Mouse (Mus musculus): ENCODE measurements around the gene Dab2ip. TPM values are rescaled to one million over a fixed set of nuclear protein-coding genes. Genes with fewer than 3 reads are reported as not detected.

The Dab2ip gene
- polyA plus RNA-seq, 1 experiment from 2014 or later, result 54.9 TPM

DNA sequence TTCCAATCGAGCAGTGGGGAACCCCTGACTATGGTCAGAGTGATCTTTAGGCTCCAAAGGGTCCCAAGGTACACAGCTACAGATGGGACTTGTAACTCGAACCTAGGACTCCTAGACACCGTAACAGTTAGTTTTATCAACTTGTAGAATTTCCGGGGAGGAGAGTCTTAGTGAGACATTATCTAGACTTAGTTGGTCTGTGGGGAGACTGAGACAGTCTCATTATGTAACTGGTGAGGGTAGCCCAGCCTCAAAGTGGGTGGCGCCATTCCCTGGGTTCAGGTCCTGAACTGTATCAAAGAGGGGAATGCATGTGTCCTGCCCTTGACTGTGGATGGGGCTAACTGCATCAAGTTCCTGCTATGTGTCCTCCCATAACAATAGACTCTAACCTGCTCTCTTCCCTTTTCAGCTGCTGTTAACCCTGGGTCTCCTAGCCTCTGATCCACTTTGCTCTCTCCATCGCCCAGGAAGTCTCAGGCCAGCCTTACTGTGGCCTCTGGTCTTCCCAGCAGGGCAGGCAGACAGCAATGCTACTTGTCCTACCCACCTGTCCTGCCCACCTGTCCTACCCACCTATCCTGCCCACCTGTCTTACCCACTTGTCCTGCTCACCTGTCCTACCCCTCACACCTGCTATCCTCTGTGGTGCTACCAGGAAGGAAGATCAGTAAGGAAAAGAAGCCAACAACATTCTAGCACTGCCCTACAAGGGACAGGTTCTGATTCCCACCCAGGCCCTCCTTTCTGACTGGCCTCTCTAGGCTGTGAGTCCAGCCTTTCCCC, 7.2 kb downstream of the Dab2ip start:
- no peak overlapping the region for H3K9ac ChIP-seq
- H3K27ac ChIP-seq, result no peak overlapping the region
- H3K9me3 ChIP-seq, result no peaks in the 10 kb centered on the region
- WGBS, result 89% methylated on average over 6 of the region's 6 CpGs
- 0 out of 2 replicates have a peak, but pooled peaks cover 3% of the 10 kb centered on the region for H3K27me3 ChIP-seq (replicated peaks)
- H3K36me3 ChIP-seq, result no peaks in the 10 kb centered on the region
- H3K4me2 ChIP-seq (replicated peaks), result no peak overlapping the region
- ATAC-seq, result no peak
- peaks cover 12% of the 10 kb centered on the region; the same call in 1 of the 2 replicates for H3K4me1 ChIP-seq (replicated peaks)
- no peak overlapping the region for H3K4me3 ChIP-seq (replicated peaks)

DNA sequence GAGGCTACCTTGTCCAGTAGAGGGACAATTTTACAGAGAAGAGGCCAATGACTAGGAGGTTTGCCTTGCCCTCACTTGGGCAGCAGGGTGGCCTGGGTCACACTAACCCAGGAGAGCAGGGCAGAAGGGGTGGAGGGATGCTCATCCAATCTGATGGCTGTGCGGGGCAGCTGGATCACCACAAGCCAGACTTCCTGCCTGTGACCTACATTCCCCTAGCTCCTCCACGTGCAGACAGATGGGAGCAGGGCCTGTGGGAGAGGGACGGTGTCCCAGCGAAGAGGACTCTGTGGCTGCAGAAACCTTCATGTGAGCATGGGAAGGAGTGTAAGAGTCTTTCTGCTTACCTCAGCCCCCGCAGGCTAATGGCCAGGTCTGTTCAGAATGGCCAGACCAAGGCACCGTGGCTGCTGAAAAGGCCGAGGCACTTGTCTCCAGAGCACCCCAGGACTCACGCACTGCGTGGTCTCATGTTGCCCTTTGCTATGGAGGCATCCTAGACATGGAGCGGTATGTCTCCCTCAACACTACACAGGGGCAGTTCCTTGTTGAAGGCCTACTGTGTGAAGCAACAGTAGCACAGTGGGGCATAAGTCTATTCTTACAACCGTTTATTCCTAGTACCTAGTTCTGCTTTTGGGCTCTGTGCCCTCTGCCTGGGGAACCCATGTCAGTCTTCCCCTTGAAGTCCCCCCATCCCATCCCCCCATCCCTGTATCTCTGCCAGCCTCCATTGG, 9.1 kb downstream of the Dab2ip start:
- Histone ChIP-seq H3K36me3 (no peaks in the 10 kb centered on the region), H3K27ac (no peak overlapping the region), H3K27me3 (replicated peaks) (no peaks in the 10 kb centered on the region), H3K9ac (no peak overlapping the region), H3K4me2 (replicated peaks) (no peak overlapping the region), H3K4me1 (replicated peaks) (peaks cover 12% of the 10 kb centered on the region; the same call in 1 of the 2 replicates), H3K4me3 (replicated peaks) (no peak overlapping the region), H3K9me3 (no peaks in the 10 kb centered on the region)
- WGBS, result 81% methylated on average over 11 of the region's 11 CpGs
- peak; percentile 22; the same call in 1 of the 2 replicates for ATAC-seq

DNA sequence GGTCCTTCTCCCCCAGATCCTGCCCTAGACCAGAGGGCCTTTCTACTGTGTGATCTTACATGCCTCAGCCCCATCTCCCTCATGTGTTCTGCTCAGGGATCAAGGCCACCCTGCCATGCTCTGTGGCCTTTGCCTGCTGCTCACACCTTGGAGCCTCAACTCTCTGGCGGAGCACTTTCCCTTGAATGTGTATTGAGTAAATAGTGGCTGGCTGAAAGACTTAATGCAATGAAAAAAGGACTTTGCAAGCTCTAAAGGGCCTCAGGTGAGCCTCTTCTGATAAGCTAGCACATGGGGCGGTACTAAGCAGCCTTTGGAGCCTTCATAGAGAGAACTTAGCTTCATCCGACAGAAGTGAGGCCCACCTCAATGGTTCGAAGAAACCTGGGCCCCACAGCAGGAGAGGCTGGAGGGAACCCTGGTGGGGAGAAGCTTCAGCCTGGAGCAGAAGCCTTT, 9.7 kb downstream of the Dab2ip start:
- Histone ChIP-seq H3K4me2 (replicated peaks) (no peak overlapping the region), H3K4me1 (replicated peaks) (peaks cover 12% of the 10 kb centered on the region; the same call in 1 of the 2 replicates), H3K4me3 (replicated peaks) (no peak overlapping the region), H3K36me3 (no peaks in the 10 kb centered on the region), H3K27me3 (replicated peaks) (no peaks in the 10 kb centered on the region), H3K9me3 (no peaks in the 10 kb centered on the region), H3K9ac (no peak overlapping the region), H3K27ac (peak overlapping the region; percentile 33; the same call in 1 of the 2 replicates)
- ATAC-seq, result peak; percentile 83
- 67% methylated on average over 4 of the region's 4 CpGs for WGBS

DNA sequence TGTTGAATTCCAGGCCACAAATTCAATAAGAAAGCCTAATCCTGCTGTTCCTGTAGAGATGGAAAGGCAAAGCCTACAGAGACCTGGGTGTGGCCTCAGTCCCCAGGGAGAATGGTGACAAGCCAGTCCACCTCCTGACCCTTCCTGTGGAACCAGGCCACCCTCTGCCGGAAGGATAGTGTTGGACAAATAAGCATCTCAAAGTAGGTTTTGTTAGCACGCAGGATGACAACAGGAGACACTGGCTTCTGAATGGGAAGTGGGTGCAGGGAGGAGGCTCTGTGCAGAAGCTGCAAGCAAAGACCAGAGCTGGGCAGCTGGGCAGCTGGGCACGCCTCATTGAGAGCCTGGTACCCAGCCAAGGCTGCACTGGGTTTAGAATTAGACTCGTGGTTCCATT, 12.7 kb downstream of the Dab2ip start:
- Histone ChIP-seq H3K4me3 (replicated peaks) (no peak overlapping the region), H3K4me2 (replicated peaks) (no peak overlapping the region), H3K36me3 (no peaks in the 10 kb centered on the region), H3K27ac (no peak overlapping the region), H3K4me1 (replicated peaks) (peaks cover 15% of the 10 kb centered on the region), H3K9ac (no peak overlapping the region), H3K9me3 (no peaks in the 10 kb centered on the region), H3K27me3 (replicated peaks) (no peaks in the 10 kb centered on the region)
- no peak for ATAC-seq
- WGBS, result 78% methylated on average over 4 of the region's 4 CpGs

DNA sequence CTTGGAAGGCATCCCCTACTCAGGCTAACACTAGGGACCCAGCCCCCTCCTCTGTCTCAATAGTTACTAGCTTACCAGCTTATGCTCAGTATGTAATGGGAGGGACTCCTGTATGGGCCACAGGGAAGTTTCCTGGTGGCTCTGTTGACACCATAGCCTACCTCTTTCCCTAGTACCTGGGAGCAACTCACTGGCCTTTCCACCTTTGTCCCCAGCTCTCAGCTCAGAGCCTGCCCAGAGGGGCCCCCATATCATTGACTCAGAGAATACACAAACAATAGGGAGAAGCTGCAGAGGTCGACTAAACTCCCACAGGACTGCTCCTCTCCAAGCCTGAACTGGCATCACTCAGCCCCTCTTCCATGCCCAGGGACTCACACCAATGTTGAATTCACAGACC, 16.6 kb downstream of the Dab2ip start:
- Histone ChIP-seq H3K27ac (no peak overlapping the region), H3K4me2 (replicated peaks) (no peak overlapping the region), H3K27me3 (replicated peaks) (no peaks in the 10 kb centered on the region), H3K9ac (no peak overlapping the region), H3K36me3 (no peaks in the 10 kb centered on the region), H3K4me3 (replicated peaks) (no peak overlapping the region), H3K9me3 (no peaks in the 10 kb centered on the region), H3K4me1 (replicated peaks) (peaks cover 5% of the 10 kb centered on the region)
- peak; percentile 82 for ATAC-seq
- 41% methylated on average over 1 of the region's 1 CpGs for WGBS

DNA sequence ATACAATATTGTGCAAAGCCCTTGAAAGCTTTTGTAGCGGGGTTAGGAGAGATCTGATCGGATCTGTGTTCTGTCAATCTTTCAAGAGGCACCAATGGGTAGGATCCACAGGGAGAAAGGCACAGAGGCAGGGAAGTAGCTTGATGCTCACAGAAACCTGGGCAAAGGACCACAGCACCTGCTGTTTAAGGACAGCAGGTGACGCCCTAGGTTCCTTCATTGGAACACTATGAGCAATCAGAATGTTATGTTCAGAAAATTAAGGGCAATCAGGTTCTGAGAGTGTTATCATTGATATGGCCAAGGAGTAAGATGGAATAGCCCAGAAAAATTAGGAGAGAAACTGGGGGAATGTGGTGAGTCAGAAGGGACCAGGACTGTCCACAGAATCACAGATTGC, 18.6 kb downstream of the Dab2ip start:
- no peaks in the 10 kb centered on the region for H3K9me3 ChIP-seq
- H3K4me3 ChIP-seq (replicated peaks), result no peak overlapping the region
- H3K9ac ChIP-seq, result no peak overlapping the region
- H3K4me2 ChIP-seq (replicated peaks), result no peak overlapping the region
- H3K27me3 ChIP-seq (replicated peaks), result no peaks in the 10 kb centered on the region
- WGBS, result 83% methylated on average over 3 of the region's 3 CpGs
- ATAC-seq, result no peak
- no peak overlapping the region for H3K27ac ChIP-seq
- no peaks in the 10 kb centered on the region for H3K36me3 ChIP-seq
- H3K4me1 ChIP-seq (replicated peaks), result peaks cover 9% of the 10 kb centered on the region

DNA sequence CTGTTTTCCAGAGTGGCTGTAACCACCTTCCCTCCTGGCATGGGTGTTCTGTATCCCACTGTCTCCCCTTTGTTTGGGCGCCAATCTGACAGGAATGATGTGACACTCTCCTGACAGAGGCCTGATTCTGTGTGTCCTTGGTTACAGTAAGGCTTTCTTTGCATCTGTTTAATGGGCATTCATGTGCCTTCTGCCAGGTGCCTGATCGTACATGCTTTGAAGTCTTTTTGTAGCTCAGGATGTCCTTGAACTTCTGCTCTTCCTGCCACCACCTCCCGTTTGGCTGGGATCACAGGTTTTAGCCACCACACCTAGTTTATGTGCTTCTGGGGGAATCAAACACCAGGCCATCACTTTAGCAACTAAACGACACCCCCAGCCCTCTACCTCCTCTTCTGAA, 22.0 kb downstream of the Dab2ip start:
- 65% methylated on average over 4 of the region's 4 CpGs for WGBS

DNA sequence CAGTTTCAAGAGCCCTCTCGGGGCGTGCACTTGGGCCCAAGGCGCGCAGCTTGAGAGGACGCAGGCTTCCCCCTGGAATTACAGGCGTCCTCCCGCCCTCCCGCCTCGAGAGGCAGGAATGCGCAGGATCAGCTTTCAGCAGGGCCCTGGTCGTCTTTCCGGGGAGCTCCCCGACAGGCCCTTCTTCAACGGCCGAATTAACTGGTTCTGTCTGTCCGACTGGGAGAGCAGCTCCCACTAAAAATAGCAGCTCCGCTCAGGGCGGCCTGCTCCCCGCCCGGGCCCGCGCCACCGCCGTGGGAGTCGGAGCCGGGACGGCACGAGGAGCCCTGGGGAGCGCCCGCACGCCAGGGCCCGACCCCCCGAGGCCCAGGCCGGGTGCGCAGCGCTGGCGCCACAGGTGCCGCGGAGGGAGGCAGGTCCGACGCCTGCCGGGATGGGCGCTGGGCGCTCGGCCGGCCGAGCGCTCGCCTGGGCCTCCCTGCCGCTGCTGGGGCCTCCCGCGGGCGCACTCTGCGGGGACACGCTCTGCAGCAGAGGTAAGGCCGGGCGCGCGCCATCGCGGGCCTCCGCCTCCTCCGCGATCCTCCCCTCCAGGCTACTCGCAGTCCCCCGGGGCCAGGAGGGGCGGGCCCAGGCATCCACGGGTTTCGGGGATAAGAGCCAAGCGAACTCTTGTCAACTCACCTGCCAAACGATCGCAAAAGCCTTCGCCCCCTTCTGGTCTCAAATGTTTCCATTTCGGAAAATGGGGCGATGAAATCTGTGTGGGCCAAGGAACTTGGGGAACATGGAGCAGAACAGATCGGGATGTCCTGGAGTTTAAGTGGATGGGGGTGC, 23.7 kb downstream of the Dab2ip start:
- peak overlapping the region; percentile 71 for H3K9ac ChIP-seq
- peak overlapping the region; percentile 99 for H3K4me2 ChIP-seq (replicated peaks)
- 1% methylated on average over 73 of the region's 76 CpGs for WGBS

More for the DNA sequence above, 22.0 kb downstream of the Dab2ip start:
- no peak overlapping the region for H3K4me3 ChIP-seq (replicated peaks)
- no peak overlapping the region for H3K4me2 ChIP-seq (replicated peaks)
- H3K36me3 ChIP-seq, result no peaks in the 10 kb centered on the region
- H3K27ac ChIP-seq, result no peak overlapping the region; the same call in 1 of the 2 replicates
- no peaks in the 10 kb centered on the region for H3K27me3 ChIP-seq (replicated peaks)
- H3K9me3 ChIP-seq, result no peaks in the 10 kb centered on the region
- no peak for ATAC-seq
- no peak overlapping the region for H3K9ac ChIP-seq
- peaks cover 21% of the 10 kb centered on the region; the same call in 1 of the 2 replicates for H3K4me1 ChIP-seq (replicated peaks)

DNA sequence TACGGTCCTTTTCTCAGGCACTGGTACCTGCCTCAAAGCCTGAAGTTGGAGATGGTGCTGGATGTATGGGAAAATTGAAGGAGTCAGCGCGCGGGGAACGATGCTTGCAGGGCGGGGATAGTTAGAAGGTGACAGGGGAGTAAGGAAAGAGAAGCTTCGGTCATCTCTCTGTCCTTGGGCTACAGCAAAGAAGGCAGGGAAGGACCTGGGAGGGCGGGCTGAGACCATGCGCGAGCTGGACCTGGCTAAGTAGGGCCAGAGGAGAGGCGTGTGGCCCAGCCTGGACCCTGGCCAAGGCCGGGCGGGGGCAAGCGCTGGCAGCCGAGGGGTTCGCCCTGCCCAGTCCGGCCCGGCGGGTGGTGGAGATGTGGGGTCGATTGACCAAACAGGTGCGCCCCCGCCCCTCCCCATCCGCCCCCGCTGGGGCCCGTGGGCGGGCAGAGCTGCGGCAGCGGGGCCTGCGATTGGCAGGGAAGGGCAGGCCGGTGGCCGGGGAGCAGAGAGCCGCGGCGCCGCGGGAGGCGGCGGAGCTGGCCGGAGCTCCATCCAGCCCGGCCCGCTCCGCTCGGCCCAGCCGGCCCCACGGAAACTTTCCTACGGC, 24.4 kb downstream of the Dab2ip start:
- H3K9ac ChIP-seq, result peak overlapping the region; percentile 71
- peak overlapping the region; percentile 99 for H3K4me2 ChIP-seq (replicated peaks)
- no peaks in the 10 kb centered on the region for H3K27me3 ChIP-seq (replicated peaks)
- WGBS, result under 1% methylated on average over 46 of the region's 46 CpGs
- no peaks in the 10 kb centered on the region for H3K9me3 ChIP-seq
- peak overlapping the region; percentile 53 for H3K4me3 ChIP-seq (replicated peaks)
- peak; percentile 52 for ATAC-seq
- no peaks in the 10 kb centered on the region for H3K36me3 ChIP-seq
- peak overlapping the region; percentile 90 for H3K27ac ChIP-seq
- H3K4me1 ChIP-seq (replicated peaks), result peaks cover 23% of the 10 kb centered on the region; the same call in 1 of the 2 replicates

More for the DNA sequence above, 23.7 kb downstream of the Dab2ip start:
- Histone ChIP-seq H3K36me3 (no peaks in the 10 kb centered on the region), H3K4me1 (replicated peaks) (peaks cover 21% of the 10 kb centered on the region; the same call in 1 of the 2 replicates), H3K27ac (peak overlapping the region; percentile 90), H3K27me3 (replicated peaks) (no peaks in the 10 kb centered on the region), H3K4me3 (replicated peaks) (peak overlapping the region; percentile 53), H3K9me3 (no peaks in the 10 kb centered on the region)
- peak; percentile 76 for ATAC-seq

DNA sequence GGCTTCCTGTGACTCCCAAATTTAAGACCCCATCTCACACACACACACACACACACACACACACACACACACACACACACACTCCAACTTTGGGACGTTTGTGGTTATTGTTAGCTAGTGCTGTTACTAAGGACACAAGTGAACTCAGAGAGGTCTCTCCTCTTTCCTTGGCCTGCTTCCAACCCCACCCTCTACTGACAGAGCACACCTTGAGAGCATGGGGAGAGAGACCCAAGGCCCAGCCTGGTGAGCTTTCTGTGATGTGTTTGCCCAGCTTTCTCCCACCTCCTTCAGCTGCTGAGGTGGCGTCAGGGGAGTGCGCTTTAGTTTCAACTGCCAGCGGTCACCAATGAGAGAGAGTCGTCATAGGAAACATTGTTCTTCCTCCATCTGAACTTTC, 25.3 kb downstream of the Dab2ip start:
- H3K36me3 ChIP-seq, result no peaks in the 10 kb centered on the region
- H3K9ac ChIP-seq, result no peak overlapping the region
- H3K4me3 ChIP-seq (replicated peaks), result peak overlapping the region; percentile 53; the same call in 1 of the 2 replicates
- no peak for ATAC-seq
- no peaks in the 10 kb centered on the region for H3K9me3 ChIP-seq
- no peak overlapping the region for H3K27ac ChIP-seq
- no peaks in the 10 kb centered on the region for H3K27me3 ChIP-seq (replicated peaks)
- peak overlapping the region; percentile 99 for H3K4me2 ChIP-seq (replicated peaks)
- 63% methylated on average over 5 of the region's 5 CpGs for WGBS
- H3K4me1 ChIP-seq (replicated peaks), result peaks cover 30% of the 10 kb centered on the region; the same call in 1 of the 2 replicates

DNA sequence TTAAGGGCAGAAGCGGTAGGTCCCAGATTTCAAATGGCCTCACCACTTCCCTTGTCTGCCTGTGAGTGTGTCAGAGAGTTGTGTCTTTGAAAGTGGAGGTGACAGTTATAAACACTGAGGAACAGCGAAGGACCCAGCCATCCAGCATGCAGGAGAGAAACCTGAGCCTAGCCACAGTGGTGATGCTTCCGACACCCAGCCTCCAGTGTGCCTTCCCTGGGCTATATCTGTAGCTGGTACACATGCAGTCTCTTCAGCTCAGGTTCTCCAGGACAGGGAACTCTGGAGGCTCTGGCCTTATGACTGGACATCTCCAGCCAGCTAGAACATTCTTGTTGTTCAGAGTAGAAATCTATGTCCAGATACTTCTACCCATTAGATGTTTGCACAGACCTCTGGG, 25.9 kb downstream of the Dab2ip start:
- H3K4me3 ChIP-seq (replicated peaks), result no peak overlapping the region
- no peak overlapping the region for H3K9ac ChIP-seq
- 86% methylated on average over 3 of the region's 3 CpGs for WGBS
- no peaks in the 10 kb centered on the region for H3K27me3 ChIP-seq (replicated peaks)
- no peak overlapping the region for H3K27ac ChIP-seq
- ATAC-seq, result no peak
- H3K4me1 ChIP-seq (replicated peaks), result peaks cover 34% of the 10 kb centered on the region; the same call in 1 of the 2 replicates
- H3K9me3 ChIP-seq, result no peaks in the 10 kb centered on the region
- no peaks in the 10 kb centered on the region for H3K36me3 ChIP-seq
- no peak overlapping the region for H3K4me2 ChIP-seq (replicated peaks)

Data from intestine, embryonic 15.5 days (tissue).